Mouse (Mus musculus): ENCODE data around the gene Slc2a4.

GRCm38 (mm10) chr11:69931769-69932168 is 16.2 kb downstream of the Slc2a4 start:
- no peak for TF ChIP-seq CTCF (conservative IDR thresholded peaks at IDR 0.05; ENCODE audit: insufficient read depth, insufficient read length, low read depth, low read length)
- TF ChIP-seq POLR2A (IDR thresholded peaks at IDR 0.05; ENCODE audit: low read depth, low read length): no peak
